26 mouse cellular contexts compared by ENCODE assay signal in the genomic region with DNA sequence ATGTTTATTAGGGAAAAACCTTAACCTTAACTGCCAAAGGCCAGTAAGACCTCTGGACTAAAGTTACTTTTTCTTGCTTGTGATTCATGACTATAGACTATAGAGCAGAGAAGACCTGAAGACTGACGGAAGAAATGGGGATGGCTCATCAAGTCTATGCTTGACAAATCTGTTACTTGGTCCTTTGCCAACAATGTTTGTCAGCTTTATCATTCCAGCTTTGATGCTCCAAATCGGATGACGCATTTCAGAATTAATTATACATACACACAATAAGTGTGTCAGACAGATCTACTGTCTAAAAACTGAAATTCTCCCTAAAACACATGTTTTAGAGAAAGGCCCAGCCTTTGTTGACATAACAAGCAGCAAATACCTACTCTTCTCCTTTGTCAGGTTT.
"Had no signal": no experiment of that assay in that cellular context is flagged by ENCODE, and none has a peak within 500 bp of the region (broad histone marks: within the 10 kb centered on the region; RNA-seq: fewer than 3 reads in every experiment).

No protein-coding gene starts in this region.

- DNase-seq: gastrocnemius, adult 2 months; gastrocnemius, postnatal 10 days; gastrocnemius, postnatal 25 days; heart, adult 18-20 months; heart, postnatal 10 days; heart, postnatal 4 days; kidney, adult 18-20 months; kidney, adult 8-10 months; kidney, postnatal 10 days; kidney, postnatal 25 days; kidney, postnatal 4 days; left cerebral cortex, postnatal 4 days had no signal

- H3K27me3 ChIP-seq: heart, embryonic 12.5 days; hindbrain, embryonic 12.5 days; intestine, embryonic 15.5 days; limb, embryonic 12.5 days; limb, embryonic 15.5 days; liver, embryonic 12.5 days had no signal

- H3K36me3 ChIP-seq: intestine, embryonic 15.5 days had no signal

- H3K4me1 ChIP-seq: heart, embryonic 10.5 days; heart, embryonic 12.5 days; hindbrain, embryonic 10.5 days; hindbrain, embryonic 12.5 days; intestine, embryonic 15.5 days; limb, embryonic 12.5 days; limb, embryonic 15.5 days; liver, embryonic 12.5 days had no signal

- H3K9me3 ChIP-seq: heart, embryonic 10.5 days; hindbrain, embryonic 10.5 days; hindbrain, embryonic 12.5 days; intestine, embryonic 15.5 days; limb, embryonic 12.5 days; limb, embryonic 15.5 days; liver, embryonic 12.5 days had no signal

- ATAC-seq: hindbrain, embryonic 16.5 days; inflammation-experienced regulatory T-cells, adult 6 months; intestine, embryonic 15.5 days; intestine, postnatal 0 days; liver, embryonic 12.5 days had no signal

- H3K4me2 ChIP-seq: heart, embryonic 12.5 days; hindbrain, embryonic 12.5 days; hindbrain, embryonic 14.5 days; intestine, embryonic 15.5 days; limb, embryonic 12.5 days; limb, embryonic 15.5 days; liver, embryonic 12.5 days had no signal

- H3K4me3 ChIP-seq: gastrocnemius, adult 2 months; heart, embryonic 10.5 days; heart, embryonic 12.5 days; hindbrain, embryonic 10.5 days; hindbrain, embryonic 12.5 days; intestine, embryonic 15.5 days; layer of hippocampus, adult 2 months; limb, embryonic 12.5 days; limb, embryonic 15.5 days; liver, embryonic 12.5 days had no signal

- H3K9ac ChIP-seq: heart, embryonic 12.5 days; hindbrain, embryonic 12.5 days; hindbrain, embryonic 14.5 days; intestine, embryonic 15.5 days; limb, embryonic 12.5 days; limb, embryonic 15.5 days; liver, embryonic 12.5 days; liver, embryonic 14.5 days had no signal

- H3K27ac ChIP-seq: gastrocnemius, adult 2 months; heart, embryonic 10.5 days; hindbrain, embryonic 10.5 days; hindbrain, embryonic 12.5 days; hindbrain, embryonic 14.5 days; intestine, embryonic 15.5 days; layer of hippocampus, adult 2 months; limb, embryonic 12.5 days; limb, embryonic 15.5 days; liver, embryonic 12.5 days; liver, embryonic 14.5 days had no signal
